Mouse (Mus musculus) kidney, postnatal 36 days (tissue): ENCODE results near the gene Vmn2r118.

ENCODE experiments used
- DNase-seq, 2 experiments: peaks; one replicate each; pipeline ENCODE4 v3.0.0; 2021 to 2022; ENCODE audit warnings: mixed read lengths in 2 of 2

The Vmn2r118 gene

DNA sequence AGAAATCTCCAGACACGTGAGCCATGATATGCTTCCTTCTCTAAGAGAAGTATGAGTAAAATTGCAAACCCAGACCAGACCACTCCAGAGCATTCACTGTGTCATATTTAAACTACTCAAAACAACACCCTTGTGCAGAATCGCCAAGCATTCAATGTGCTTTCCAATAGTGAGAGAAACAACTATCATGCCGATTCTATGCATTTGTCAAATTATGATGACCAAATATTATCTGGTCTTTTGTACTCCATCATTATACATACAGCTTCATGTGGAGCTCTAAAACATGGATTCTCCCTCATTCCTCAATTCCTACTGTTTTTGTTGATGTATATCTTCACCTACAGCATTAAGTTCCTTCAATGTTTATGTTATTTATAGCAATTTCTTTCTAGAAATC is at the start of gene Vmn2r118:
Vmn2r118 (minus strand) TSS at position 101 of the 400 bp plus-strand sequence.
- no peak for DNase-seq

DNA sequence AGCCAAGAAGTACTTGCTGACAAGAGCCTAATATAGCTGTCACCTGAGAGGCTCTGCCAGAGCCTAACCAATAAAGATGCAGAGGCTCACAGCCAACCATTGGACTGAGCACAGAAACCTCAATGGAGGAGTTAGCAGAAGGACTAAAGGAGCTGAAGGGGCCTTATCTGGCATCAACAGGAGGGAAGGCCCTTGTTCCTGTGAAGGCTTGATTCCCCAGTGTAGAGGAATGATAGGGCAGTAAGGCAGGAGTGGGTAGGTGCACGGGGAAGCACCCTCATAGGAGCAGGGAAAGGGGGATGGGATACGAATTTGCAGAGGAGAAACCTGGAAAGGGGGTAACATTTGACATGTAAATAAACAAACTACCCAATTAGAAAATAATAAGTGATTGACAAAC is 36.1 kb upstream of the Vmn2r118 start:
- DNase-seq, result no peak

DNA sequence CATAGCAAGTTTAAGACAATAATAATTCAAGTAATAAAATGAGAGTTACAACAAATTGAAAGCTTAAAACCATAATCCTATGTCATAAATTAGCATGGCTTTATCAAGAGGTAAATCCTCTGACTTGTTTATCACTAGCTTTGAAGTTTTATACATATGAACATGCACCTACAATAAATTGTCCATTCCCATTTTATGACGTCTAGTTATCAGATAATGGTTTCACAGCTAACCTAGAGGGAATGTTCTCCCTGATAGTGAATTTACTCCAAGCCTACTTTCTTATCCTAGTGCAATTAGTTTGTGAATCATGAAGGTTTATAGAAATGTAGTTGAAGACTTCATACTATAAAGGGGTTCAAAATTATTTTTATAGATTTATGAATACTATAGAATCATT is 34.2 kb downstream of the Vmn2r118 start:
- DNase-seq, result no peak

DNA sequence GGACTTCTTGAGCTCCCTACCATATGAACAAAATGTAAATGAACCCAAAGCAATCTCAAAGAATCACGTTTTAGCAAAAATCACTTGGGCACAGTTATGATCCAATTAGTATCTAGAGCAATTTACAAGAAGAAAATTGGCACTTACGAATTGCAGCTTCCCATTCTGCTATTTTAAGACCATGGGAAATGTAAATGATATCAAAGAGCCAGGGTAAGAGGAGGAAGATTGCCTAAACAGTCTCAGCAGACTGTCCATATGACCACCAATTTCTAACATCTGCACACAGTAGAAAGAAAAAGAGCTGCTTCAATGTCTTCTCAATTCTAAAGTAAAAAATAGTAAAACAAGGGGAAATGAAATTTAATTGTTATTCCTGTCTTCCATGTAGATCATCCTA is 63.2 kb downstream of the Vmn2r118 start:
- no peak for DNase-seq

DNA sequence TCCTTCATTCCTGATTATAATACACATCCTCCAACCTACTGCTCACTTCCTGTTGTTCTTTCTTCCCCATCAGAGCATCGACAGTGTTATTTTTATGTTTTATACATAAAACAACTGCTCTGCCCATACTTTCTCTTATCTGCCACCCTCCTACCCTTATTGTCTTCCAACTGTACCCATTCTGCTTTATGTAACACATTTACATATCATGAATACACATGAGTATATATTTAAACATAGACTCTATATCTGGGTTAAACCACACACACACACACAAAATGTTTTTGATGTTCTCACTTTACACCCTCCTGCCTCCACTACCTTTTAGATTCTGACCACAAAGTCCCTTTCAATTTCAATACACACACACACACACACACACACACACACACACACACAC is 76.5 kb downstream of the Vmn2r118 start:
- DNase-seq, result no peak
